Mouse (Mus musculus): ENCODE data around the gene Dmkn.

- no peak for TF ChIP-seq CTCF (IDR thresholded peaks at IDR 0.05; ENCODE audit: insufficient read depth, low read depth, low read length)
- TF ChIP-seq POLR2A (IDR thresholded peaks at IDR 0.05; ENCODE audit: insufficient read depth, low read depth, low read length) = no peak
These were observed 6.6 kb upstream of the Dmkn start for GRCm38 (mm10) chr7:30757001-30757400.

Data from olfactory bulb, adult 2 months (tissue).